9 mouse cellular contexts compared by ENCODE assay signal in the genomic region with DNA sequence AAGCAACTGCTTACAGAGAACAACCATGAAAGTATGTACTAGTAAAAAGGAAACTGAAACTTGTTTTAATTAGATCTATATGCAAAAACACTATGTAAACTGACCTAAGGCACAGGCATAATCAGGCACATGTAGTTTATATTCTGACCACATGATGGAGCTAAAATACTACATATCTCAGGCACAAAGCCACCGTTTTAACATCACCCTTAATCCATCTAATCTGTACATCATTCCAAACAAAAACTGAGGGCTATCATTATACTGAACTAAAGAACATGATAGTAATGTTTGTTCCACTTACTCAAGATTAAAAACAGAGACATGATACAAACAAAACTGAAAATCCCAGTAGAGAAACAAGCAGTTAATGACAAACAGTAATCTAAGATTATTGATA. TPM values are rescaled to one million over a fixed set of nuclear protein-coding genes. Genes with fewer than 3 reads are reported as not detected.
DNase-seq lines count a peak whose midpoint lies in the region; ATAC-seq and TF ChIP-seq lines count a peak whose summit lies in the region.
"Had no signal": no experiment of that assay in that cellular context is flagged by ENCODE, and none has a peak within 500 bp of the region (broad histone marks: within the 10 kb centered on the region; RNA-seq: fewer than 3 reads in every experiment).

No protein-coding gene starts in this region.

- WGBS in kidney, postnatal 0 days, result 0% methylated on average over 1 of the region's 1 CpGs
- WGBS in kidney, embryonic 14.5 days, result 5% methylated on average over 1 of the region's 1 CpGs

- peaks cover 6% of the 10 kb centered on the region; the same call in 1 of the 2 replicates for H3K36me3 ChIP-seq in kidney, postnatal 0 days (ENCODE audit: insufficient read depth, low read length)
- H3K36me3 ChIP-seq in kidney, embryonic 14.5 days (ENCODE audit: control insufficient read depth, insufficient read depth, low read length), result peaks cover 19% of the 10 kb centered on the region

- H3K9me3 ChIP-seq in kidney, postnatal 0 days (replicated peaks; ENCODE audit: low read length), result no peaks in the 10 kb centered on the region
- no peaks in the 10 kb centered on the region for H3K9me3 ChIP-seq in kidney, embryonic 14.5 days (ENCODE audit: control insufficient read depth, low read length)

- no peak overlapping the region for H3K4me2 ChIP-seq in kidney, postnatal 0 days (ENCODE audit: low read length)
- no peak overlapping the region for H3K4me2 ChIP-seq in kidney, embryonic 14.5 days (replicated peaks; ENCODE audit: low read depth, low read length)

- H3K9ac ChIP-seq in kidney, postnatal 0 days (ENCODE audit: low read depth, low read length), result no peak overlapping the region
- H3K9ac ChIP-seq in kidney, embryonic 14.5 days (ENCODE audit: low read depth, low read length), result no peak overlapping the region

- no peak overlapping the region for H3K27ac ChIP-seq in kidney, postnatal 0 days
- H3K27ac ChIP-seq in kidney, embryonic 14.5 days (ENCODE audit: low read depth, low read length), result no peak overlapping the region
- H3K27ac ChIP-seq: macrophage had no signal

- no peak for ATAC-seq in kidney, postnatal 0 days (replicated peaks; ENCODE audit: low FRiP score, low read depth)
- no peak for ATAC-seq in kidney, embryonic 14.5 days (ENCODE audit: low FRiP score, low TSS enrichment)
- ATAC-seq in inflammation-experienced regulatory T-cells, adult 6 months, result peak; percentile 66

- H3K27me3 ChIP-seq in kidney, postnatal 0 days (ENCODE audit: insufficient read depth, low read length), result no peaks in the 10 kb centered on the region
- H3K27me3 ChIP-seq in kidney, embryonic 14.5 days (ENCODE audit: control insufficient read depth, insufficient read depth, low read length), result no peaks in the 10 kb centered on the region

- peak; percentile 78 for TF ChIP-seq CTCF in kidney, postnatal 0 days (IDR thresholded peaks at IDR 0.05; ENCODE audit: low read depth)

- H3K4me3 ChIP-seq in kidney, postnatal 0 days (replicated peaks; ENCODE audit: low read depth, low read length), result no peak overlapping the region
- H3K4me3 ChIP-seq in kidney, embryonic 14.5 days (ENCODE audit: low read length), result no peak overlapping the region

- no peaks in the 10 kb centered on the region for H3K4me1 ChIP-seq in kidney, postnatal 0 days (replicated peaks; ENCODE audit: insufficient read depth, low read length)
- H3K4me1 ChIP-seq in kidney, embryonic 14.5 days (ENCODE audit: control insufficient read depth, insufficient read depth, low read length), result no peaks in the 10 kb centered on the region

- DNase-seq in kidney, postnatal 0 days (ENCODE audit: low spot score), result peak; percentile 83
- peak; percentile 26 for DNase-seq in ES-CJ7 (ENCODE audit: low read depth, low spot score)
- peak; percentile 75 for DNase-seq in brain, adult 2 months (ENCODE audit: low read depth, low spot score)
- no peak for DNase-seq in ovary, postnatal 14 days (ENCODE audit: low spot score)
- no peak for DNase-seq in gastrocnemius, postnatal 10 days
- no peak for DNase-seq in thymus, adult 18-20 months

RNA-seq across cellular contexts. Expression of gene Gpbp1, which starts 28.5 kb away (rescaled TPM):
- 69.8 and 73.1 TPM in 2 replicates for polyA plus RNA-seq in kidney, postnatal 0 days (2015; fragmentation: Nextera tagmentation; extraction: Ambion mirVana)
- 72.7 and 96.3 TPM in 2 replicates for polyA plus RNA-seq in kidney, embryonic 14.5 days (2014; fragmentation: Nextera tagmentation; extraction: Ambion mirVana)
- 100 to 1,000 TPM; 156 to 170 (median 170) TPM for polyA plus RNA-seq in inflammation-experienced regulatory T-cells, adult 6 months (2017; shearing (Covaris generic))
- 10 to 100 TPM; 47.6 to 55.8 TPM for total RNA-seq in gastrocnemius, postnatal 10 days (2021)

Comparison
In these comparisons a context has a peak if more than half of its experiments do, and no peak if none do; other contexts are left out.
1. DNase-seq: peak in kidney, postnatal 0 days (single experiment), ES-CJ7 (single experiment) and brain, adult 2 months (single experiment); none in ovary, postnatal 14 days (single experiment), gastrocnemius, postnatal 10 days (single experiment) and thymus, adult 18-20 months (0 of 2).